Mouse (Mus musculus): ENCODE measurements around the gene Gpc2. TPM values are rescaled to one million over a fixed set of nuclear protein-coding genes. Genes with fewer than 3 reads are reported as not detected.

Gpc2 gene
- polyA plus RNA-seq (2012; rRNA removed), result 2.0 and 2.5 TPM in 2 replicates

- 1% methylated on average over 56 of the region's 56 CpGs for WGBS
- no peak for DNase-seq (ENCODE audit: low read depth, low spot score)
These were observed at the start of gene Gpc2, which contains the start of the genes Gm43720 and Stag3 for GRCm38 (mm10) chr5:138279585-138280424. Gene Gpc2, minus strand, starts transcription at chr5:138280005. Gene Gm43720, minus strand, starts transcription at chr5:138279958. Gene Stag3, plus strand, starts transcription at chr5:138280240.

DNA sequence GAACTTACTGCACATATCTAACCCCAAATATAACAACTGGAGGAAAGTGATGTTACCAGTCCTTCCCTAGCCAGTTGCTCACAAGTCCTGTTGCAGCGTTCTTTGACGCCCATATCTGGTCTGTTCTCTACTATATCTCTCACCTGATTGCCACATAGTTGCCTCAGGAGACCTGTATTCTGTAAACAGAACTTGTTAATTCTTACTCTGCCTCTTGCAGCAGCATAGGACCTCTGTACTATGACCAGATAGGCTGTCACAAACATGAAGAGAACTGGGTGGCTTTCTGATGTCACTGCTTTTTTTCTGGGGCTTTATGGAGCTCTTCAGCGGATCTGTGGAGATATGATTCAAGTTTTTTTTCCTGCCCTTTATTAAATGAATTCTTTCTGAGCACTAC is 33.0 kb upstream of the Gpc2 start:
- 85% methylated on average over 3 of the region's 3 CpGs for WGBS
- DNase-seq (ENCODE audit: low read depth, low spot score), result no peak

- WGBS, result 75% methylated on average over 2 of the region's 2 CpGs
- no peak for DNase-seq (ENCODE audit: low read depth, low spot score)
These were observed 19.8 kb upstream of the Gpc2 start for GRCm38 (mm10) chr5:138299613-138300012.

DNA sequence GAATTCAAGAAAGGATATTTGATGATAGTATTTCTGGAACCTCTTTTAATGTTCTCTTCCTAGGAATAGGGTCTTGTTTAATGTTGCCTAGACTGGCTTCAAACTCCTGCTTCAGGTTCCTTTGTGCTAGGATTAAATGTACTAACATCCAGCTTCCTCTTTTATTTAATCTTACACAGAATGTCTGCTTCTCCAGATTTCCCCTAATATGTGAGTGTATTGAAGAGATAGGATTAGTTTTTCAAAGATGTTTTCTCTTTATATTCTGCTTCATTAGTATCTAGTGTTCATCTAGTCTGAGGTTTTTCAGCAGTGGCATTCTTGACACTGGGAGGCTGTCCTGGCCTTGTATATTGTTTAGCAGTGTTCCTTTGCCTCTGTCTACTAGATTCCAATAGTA is 14.4 kb upstream of the Gpc2 start:
- DNase-seq (ENCODE audit: low read depth, low spot score), result no peak

DNA sequence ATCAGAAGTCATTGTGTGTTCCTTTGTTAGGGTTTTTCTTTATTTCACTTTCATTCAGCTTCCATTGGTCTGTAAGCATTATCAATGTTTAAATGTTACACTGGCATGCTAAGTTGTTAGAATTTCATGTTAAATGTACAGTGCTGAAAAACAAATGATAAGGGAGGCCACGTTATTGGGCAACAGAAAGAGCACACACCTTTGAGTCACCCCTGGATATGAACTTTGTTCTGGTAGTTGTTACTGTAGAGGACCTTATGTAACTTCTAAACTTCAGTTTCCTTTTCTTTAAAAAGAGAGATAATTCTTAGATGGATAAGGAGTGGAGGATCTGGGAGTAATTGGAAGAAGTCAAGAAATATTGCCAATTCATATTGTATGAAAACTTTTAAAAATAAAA is 11.8 kb upstream of the Gpc2 start:
- 33% methylated on average over 1 of the region's 1 CpGs for WGBS
- no peak for DNase-seq (ENCODE audit: low read depth, low spot score)

GRCm38 (mm10) chr5:138287861-138288260 is 8.1 kb upstream of the Gpc2 start:
- 71% methylated on average over 3 of the region's 3 CpGs for WGBS
- DNase-seq (ENCODE audit: low read depth, low spot score), result no peak

DNA sequence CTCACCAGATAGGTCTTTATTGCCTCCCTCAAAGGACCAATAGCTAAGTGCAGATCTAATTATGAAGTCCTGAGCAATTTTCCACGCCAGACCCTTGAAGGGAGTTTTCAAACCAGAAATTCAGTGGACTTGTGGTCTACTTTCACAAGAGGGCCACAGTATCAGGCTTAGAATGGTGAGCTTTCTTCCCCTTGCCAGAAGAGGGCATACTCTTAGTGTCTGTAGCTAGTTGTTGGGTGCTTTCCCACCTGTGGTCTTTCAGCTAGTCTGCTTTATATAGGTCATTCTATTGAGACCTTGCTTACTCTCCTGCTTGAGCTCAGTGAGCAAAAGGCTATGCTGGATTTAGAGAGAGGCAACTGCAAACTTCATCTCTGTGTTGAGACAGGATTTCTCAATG is 3.7 kb upstream of the Gpc2 start:
- WGBS, result 71% methylated on average over 1 of the region's 1 CpGs
- no peak for DNase-seq (ENCODE audit: low read depth, low spot score)

DNA sequence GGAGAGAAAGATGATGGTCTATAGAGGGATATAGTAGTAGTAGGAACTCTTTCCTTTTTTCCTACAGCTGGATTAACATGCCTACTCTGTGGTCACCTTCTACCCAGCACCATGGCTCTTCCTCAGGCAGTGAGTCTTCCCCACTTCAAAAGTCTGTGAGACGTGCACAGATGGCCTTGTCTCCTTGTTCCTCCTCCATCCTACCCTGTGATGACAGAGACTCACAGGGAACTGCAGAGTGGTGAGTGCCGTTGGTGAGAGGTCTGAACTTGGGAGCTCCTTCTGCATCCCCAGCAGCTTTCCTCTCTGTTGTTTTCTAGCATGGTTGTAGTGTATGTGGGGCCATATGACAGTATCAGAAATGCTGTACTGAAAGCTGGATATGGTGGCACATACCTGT is 2.0 kb upstream of the Gpc2 start:
- WGBS, result 82% methylated on average over 2 of the region's 2 CpGs

GRCm38 (mm10) chr5:138280829-138281228 is 1.0 kb upstream of the Gpc2 start:
- DNase-seq (ENCODE audit: low read depth, low spot score), result no peak
- 97% methylated on average over 15 of the region's 15 CpGs for WGBS

More for the DNA sequence above, 2.0 kb upstream of the Gpc2 start:
- DNase-seq (ENCODE audit: low read depth, low spot score), result no peak

DNA sequence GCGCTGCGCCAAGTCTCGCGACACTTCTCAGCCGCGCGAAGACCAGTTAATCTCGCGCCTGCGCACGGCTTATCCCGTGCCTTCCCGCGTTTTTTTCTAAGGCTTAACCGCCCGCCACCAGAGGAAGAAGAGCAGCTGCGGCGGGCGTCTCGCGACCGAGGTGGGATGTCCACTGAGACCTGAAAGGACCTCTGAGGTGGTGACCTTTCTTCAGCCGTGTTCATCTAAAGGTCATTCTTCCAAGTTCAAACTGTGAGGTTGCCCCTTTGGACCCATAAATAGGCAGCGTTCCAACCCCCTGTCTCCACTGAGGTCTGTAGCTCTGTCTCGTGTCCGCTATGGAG is 592 bp upstream of the Gpc2 start:
- no peak for DNase-seq (ENCODE audit: low read depth, low spot score)
- 28% methylated on average over 26 of the region's 26 CpGs for WGBS

GRCm38 (mm10) chr5:138277994-138278393 is 1.8 kb downstream of the Gpc2 start:
- 93% methylated on average over 7 of the region's 7 CpGs for WGBS
- no peak for DNase-seq (ENCODE audit: low read depth, low spot score)

DNA sequence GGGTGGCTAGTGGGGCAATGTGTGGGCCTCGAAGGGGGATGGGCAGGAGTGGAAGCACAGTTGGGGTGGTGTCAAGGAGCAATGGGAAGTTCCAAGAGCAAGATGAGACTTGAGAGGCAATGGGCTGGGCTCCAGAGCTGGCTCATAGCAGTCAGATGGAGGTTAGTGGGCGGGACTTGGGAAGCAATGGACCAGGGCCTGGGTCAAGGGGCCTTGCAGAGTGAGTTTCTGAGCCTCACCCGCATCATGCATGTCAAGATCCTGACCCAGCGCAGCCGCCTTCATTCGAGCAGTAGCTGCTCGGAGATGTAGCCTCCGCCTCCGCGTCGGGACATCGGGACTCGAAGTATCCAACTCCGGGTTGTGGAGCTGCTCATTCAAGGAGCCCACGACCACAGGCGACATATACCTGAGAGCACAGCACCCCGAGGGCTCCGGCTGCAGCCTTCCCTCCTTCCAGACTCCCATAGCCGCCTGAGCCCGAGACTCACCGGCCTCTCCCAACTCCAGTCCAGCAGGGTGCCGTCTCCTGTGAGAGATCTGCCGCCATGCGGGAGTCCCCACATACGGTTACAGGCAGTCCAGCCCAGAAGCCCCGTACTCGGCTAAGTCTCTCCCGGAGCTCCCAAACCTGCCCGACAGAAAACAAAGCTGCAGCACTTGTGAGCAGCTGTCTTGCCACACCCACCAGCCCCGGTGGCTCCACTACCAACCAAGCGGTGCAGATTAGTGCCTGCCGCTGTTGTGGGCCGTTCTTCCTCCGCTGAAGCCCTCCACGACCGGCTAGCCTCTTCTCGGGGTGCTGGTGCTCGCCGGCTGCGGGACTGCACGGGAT is 4.4 kb downstream of the Gpc2 start:
- 47% methylated on average over 41 of the region's 41 CpGs for WGBS
- DNase-seq (ENCODE audit: low read depth, low spot score), result no peak

DNA sequence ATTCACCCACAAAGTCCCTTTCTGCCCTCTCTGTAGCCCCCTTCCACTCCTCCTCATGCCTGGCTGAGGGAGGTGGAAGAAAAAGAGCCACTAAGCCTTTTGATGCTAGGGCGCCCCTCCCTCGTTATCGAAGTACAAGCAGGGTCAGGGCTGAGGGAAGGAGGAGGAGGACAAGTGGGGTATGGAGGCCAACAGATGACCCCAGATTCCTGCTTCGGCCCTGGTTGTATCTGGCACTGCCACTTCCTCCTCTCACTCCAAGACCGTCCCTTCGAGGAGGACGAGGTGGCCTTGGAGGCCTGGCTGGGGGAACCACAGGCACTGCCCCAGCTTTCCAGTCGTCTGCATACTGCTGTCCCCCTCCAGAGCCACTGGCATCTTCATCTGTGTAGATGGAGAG is 5.6 kb downstream of the Gpc2 start:
- no peak for DNase-seq (ENCODE audit: low read depth, low spot score)
- 82% methylated on average over 8 of the region's 8 CpGs for WGBS

- DNase-seq (ENCODE audit: low read depth, low spot score), result no peak
- WGBS, result 5% methylated on average over 12 of the region's 12 CpGs
These were observed 7.3 kb downstream of the Gpc2 start, which contains the start of gene Gal3st4 for GRCm38 (mm10) chr5:138272409-138272923. Gene Gal3st4, minus strand, starts transcription at chr5:138272840.

DNA sequence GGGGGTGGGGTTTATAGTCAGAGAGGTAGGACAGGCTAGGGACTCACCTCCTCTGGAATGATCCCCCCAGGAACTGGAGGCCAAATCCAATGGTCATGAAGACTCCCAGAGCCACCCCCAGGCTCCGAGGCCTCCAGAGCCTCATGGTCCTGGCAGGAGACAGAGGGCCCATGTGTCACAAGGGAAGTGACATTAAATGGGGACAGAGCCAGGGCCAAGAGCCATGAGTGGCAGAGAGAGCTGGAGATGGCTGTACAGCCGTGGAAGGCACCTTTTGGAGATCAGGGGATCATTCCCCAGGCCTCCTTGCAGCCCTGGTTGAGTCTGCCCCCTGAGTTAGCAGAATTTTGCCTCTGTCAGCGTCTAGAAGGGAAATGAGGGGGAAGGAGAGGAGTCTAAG is 8.6 kb downstream of the Gpc2 start:
- no peak for DNase-seq (ENCODE audit: low read depth, low spot score)
- 70% methylated on average over 3 of the region's 3 CpGs for WGBS

DNA sequence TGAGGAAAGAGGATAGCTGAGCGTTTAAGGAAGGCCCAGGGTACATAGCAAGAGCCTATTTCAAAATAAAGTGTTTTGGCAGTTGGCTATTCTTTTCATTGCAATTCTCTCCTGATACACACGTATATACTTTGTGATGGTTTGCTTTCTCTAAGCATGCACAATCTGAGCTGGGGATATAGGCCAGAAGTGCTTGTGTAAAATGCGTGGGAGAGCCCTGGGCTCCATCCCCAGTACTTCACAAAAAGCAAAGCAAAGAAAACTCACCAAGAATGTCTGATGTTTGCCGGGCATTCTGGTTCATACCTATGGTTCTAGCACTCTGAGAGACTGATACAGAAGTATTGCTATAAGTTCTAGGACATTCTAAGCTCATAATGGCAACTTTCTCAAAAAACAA is 10.8 kb downstream of the Gpc2 start:
- 77% methylated on average over 4 of the region's 4 CpGs for WGBS
- DNase-seq (ENCODE audit: low read depth, low spot score), result no peak

DNA sequence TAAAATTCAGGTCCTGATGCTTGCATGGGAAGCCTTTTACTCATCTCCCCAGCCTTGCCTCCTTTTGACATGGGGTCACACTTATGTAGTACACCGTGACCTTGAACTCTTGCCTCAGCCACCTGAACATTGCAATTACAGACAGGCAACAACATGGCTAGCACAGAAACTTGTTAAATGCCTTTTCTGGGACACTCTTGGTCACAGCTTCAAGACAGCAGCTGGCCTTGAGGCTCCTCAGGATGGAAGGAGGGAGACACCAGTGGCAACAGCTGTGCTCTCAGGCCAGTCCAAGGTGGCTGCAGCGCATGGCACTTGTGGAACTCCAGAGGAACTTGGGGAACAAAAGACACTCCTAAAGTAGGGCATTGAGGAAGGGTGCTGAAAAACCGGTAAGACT is 12.7 kb downstream of the Gpc2 start:
- no peak for DNase-seq (ENCODE audit: low read depth, low spot score)
- 89% methylated on average over 3 of the region's 3 CpGs for WGBS

GRCm38 (mm10) chr5:138265712-138266111 is 14.1 kb downstream of the Gpc2 start:
- DNase-seq (ENCODE audit: low read depth, low spot score), result no peak
- WGBS, result 96% methylated on average over 4 of the region's 4 CpGs

DNA sequence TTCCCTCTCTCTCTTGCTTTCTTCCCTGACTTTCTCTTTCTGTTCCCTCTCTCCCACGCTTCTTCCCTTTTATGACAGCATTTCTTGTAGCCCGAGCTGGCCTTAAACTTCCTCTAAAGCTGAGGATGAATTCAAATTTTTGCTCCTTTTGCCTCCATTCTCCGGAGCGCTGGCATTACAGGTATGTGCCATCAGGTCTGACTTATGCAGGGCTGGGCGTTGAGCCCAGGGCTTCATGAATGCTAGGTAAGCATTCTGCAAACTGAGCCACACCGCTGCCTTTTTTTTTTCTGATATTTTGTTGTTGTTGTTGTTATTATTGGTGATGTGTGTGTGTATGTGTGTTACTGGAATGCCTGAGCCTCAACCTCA is 15.6 kb downstream of the Gpc2 start:
- no peak for DNase-seq (ENCODE audit: low read depth, low spot score)
- WGBS, result 6% methylated on average over 6 of the region's 6 CpGs

Measured in large intestine, adult 2 months (tissue).